ENCODE assay signal across 9 mouse cellular contexts in the genomic region with DNA sequence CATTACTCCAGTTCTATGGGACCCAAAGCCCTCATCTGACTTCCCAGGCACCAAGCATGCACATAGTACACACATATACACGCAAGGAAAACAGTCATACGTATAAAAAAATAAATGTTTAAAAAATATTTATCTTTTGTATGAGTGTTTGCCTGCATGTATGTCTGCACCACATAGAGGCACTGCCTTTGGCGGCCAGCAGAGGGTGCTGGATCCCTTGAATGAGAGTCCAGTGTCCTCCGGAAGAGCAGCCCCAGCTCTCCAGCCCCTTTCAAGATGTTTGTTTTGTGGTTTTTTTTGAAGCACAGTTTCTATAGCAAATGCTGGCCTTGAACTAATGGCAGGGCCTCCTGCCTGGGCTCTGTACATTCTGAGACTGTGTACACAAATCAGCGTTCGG. TPM values are rescaled to one million over a fixed set of nuclear protein-coding genes. Genes with fewer than 3 reads are reported as not detected.
DNase-seq lines count a peak whose midpoint lies in the region; ATAC-seq and TF ChIP-seq lines count a peak whose summit lies in the region.
"Had no signal": no experiment of that assay in that cellular context is flagged by ENCODE, and none has a peak within 500 bp of the region (broad histone marks: within the 10 kb centered on the region; RNA-seq: fewer than 3 reads in every experiment).

No protein-coding gene starts in this region.

- no peak overlapping the region for H3K9ac ChIP-seq in kidney, embryonic 15.5 days
- H3K9ac ChIP-seq: heart, embryonic 15.5 days had no signal

- H3K36me3 ChIP-seq in kidney, adult 2 months (ENCODE audit: control insufficient read depth, insufficient read depth, low read length), result peaks cover 7% of the 10 kb centered on the region
- H3K36me3 ChIP-seq in kidney, embryonic 15.5 days, result peaks cover 95% of the 10 kb centered on the region

- no peak overlapping the region for H3K4me2 ChIP-seq in kidney, embryonic 15.5 days
- H3K4me2 ChIP-seq: heart, embryonic 15.5 days had no signal

- H3K4me1 ChIP-seq in kidney, adult 2 months (ENCODE audit: control insufficient read depth, insufficient read depth, low read length), result no peaks in the 10 kb centered on the region
- no peaks in the 10 kb centered on the region for H3K4me1 ChIP-seq in kidney, embryonic 15.5 days
- no peaks in the 10 kb centered on the region for H3K4me1 ChIP-seq in embryonic fibroblast, embryonic 13.5 days (ENCODE audit: control insufficient read depth, insufficient read depth, low read length)
- H3K4me1 ChIP-seq: heart, embryonic 15.5 days had no signal

- H3K9me3 ChIP-seq in kidney, embryonic 15.5 days (replicated peaks), result no peaks in the 10 kb centered on the region
- H3K9me3 ChIP-seq: heart, embryonic 15.5 days had no signal

- peak; percentile 61 for TF ChIP-seq CTCF in kidney, adult 2 months (conservative IDR thresholded peaks at IDR 0.05; ENCODE audit: insufficient read depth, insufficient read length, low read depth, low read length)
- peak; percentile 55; the same call in 1 of the 2 replicates for TF ChIP-seq CTCF in embryonic fibroblast, embryonic 13.5 days (IDR thresholded peaks at IDR 0.05; ENCODE audit: borderline replicate concordance, insufficient read depth, low read length)

- peak; percentile 63 for DNase-seq in CD4-positive, CD25-positive, alpha-beta regulatory T cell, adult 2 months (ENCODE audit: low read depth, low spot score)
- peak; percentile 68 for DNase-seq in kidney, adult 2 months
- DNase-seq in T-cell, adult 2 months (ENCODE audit: low spot score), result peak; percentile 44
- DNase-seq in lung, postnatal 36 days, result peak; percentile 65
- peak; percentile 55 to 57 for DNase-seq in thymus, postnatal 36 days

- H3K27ac ChIP-seq in kidney, adult 2 months (ENCODE audit: insufficient read depth, low read depth, low read length), result no peak overlapping the region
- no peak overlapping the region for H3K27ac ChIP-seq in kidney, embryonic 15.5 days
- H3K27ac ChIP-seq in embryonic fibroblast, embryonic 13.5 days (ENCODE audit: insufficient read depth, low read length), result no peak overlapping the region
- H3K27ac ChIP-seq: heart, embryonic 15.5 days had no signal

- no peak for TF ChIP-seq POLR2A in kidney, adult 2 months (IDR thresholded peaks at IDR 0.05; ENCODE audit: low read depth, low read length)
- TF ChIP-seq POLR2A in embryonic fibroblast, embryonic 13.5 days (IDR thresholded peaks at IDR 0.05; ENCODE audit: low read depth, low read length), result no peak

- 87% methylated on average over 6 of the region's 6 CpGs for WGBS in kidney, adult 2 months
- 92% methylated on average over 6 of the region's 6 CpGs for whole genome bisulfite sequencing in kidney, embryonic 15.5 days

- ATAC-seq in CD4-positive, CD25-positive, alpha-beta regulatory T cell, adult 4 months, result no peak
- ATAC-seq in kidney, embryonic 15.5 days (replicated peaks; ENCODE audit: low FRiP score), result no peak

- H3K27me3 ChIP-seq in kidney, adult 2 months (replicated peaks; ENCODE audit: control insufficient read depth, insufficient read depth, low read length), result no peaks in the 10 kb centered on the region
- no peaks in the 10 kb centered on the region for H3K27me3 ChIP-seq in kidney, embryonic 15.5 days
- H3K27me3 ChIP-seq: heart, embryonic 15.5 days had no signal

- H3K4me3 ChIP-seq in kidney, adult 2 months (ENCODE audit: insufficient read depth, low read depth, low read length), result no peak overlapping the region
- H3K4me3 ChIP-seq in kidney, embryonic 15.5 days (replicated peaks), result no peak overlapping the region
- H3K4me3 ChIP-seq in embryonic fibroblast, embryonic 13.5 days (ENCODE audit: insufficient read depth, low read length), result no peak overlapping the region
- H3K4me3 ChIP-seq: heart, embryonic 15.5 days had no signal

RNA-seq across cellular contexts. Expression of gene B230219D22Rik, which starts 24.4 kb away (rescaled TPM):
- polyA plus RNA-seq in CD4-positive, CD25-positive, alpha-beta regulatory T cell, adult 4 months (2017; shearing (Covaris generic)), result 10 to 100 TPM; 12.8 to 14.2 TPM
- 28.7 and 32.7 TPM in 2 replicates for polyA plus RNA-seq in kidney, adult 2 months (2012; rRNA removed)
- 63.0 and 64.1 TPM in 2 replicates for polyA plus RNA-seq in kidney, embryonic 15.5 days (2015; fragmentation: Nextera tagmentation; extraction: Ambion mirVana)
- polyA plus RNA-seq in embryonic fibroblast, embryonic 13.5 days (2011; ENCODE audit: insufficient read length, low read depth, missing spikeins), result 91.3 and 96.3 TPM in 2 replicates

RNA-seq across cellular contexts. Expression of gene Ddx46, which starts 33.7 kb away (rescaled TPM):
- polyA plus RNA-seq in CD4-positive, CD25-positive, alpha-beta regulatory T cell, adult 4 months (2017; shearing (Covaris generic)), result 10 to 100 TPM; 58.1 to 64.6 TPM
- 12.3 and 13.0 TPM in 2 replicates for polyA plus RNA-seq in kidney, adult 2 months (2012; rRNA removed)
- polyA plus RNA-seq in kidney, embryonic 15.5 days (2015; fragmentation: Nextera tagmentation; extraction: Ambion mirVana), result 38.0 and 38.7 TPM in 2 replicates
- polyA plus RNA-seq in embryonic fibroblast, embryonic 13.5 days (2011; ENCODE audit: insufficient read length, low read depth, missing spikeins), result 46.6 and 52.8 TPM in 2 replicates

RNA-seq across cellular contexts. Expression of gene Caml, which starts 45.7 kb away (rescaled TPM):
- polyA plus RNA-seq in CD4-positive, CD25-positive, alpha-beta regulatory T cell, adult 4 months (2017; shearing (Covaris generic)), result 10 to 100 TPM; 41.7 to 46.1 TPM
- 21.4 and 26.6 TPM in 2 replicates for polyA plus RNA-seq in kidney, adult 2 months (2012; rRNA removed)
- polyA plus RNA-seq in kidney, embryonic 15.5 days (2015; fragmentation: Nextera tagmentation; extraction: Ambion mirVana), result 55.2 and 60.7 TPM in 2 replicates
- polyA plus RNA-seq in embryonic fibroblast, embryonic 13.5 days (2011; ENCODE audit: insufficient read length, low read depth, missing spikeins), result 47.1 and 50.0 TPM in 2 replicates

RNA-seq across cellular contexts. Expression of gene Txndc15, which starts 45.9 kb away (rescaled TPM):
- 10 to 100 TPM; 26.6 to 27.0 TPM for polyA plus RNA-seq in CD4-positive, CD25-positive, alpha-beta regulatory T cell, adult 4 months (2017; shearing (Covaris generic))
- 47.7 and 52.2 TPM in 2 replicates for polyA plus RNA-seq in kidney, adult 2 months (2012; rRNA removed)
- polyA plus RNA-seq in kidney, embryonic 15.5 days (2015; fragmentation: Nextera tagmentation; extraction: Ambion mirVana), result 91.8 and 92.4 TPM in 2 replicates
- polyA plus RNA-seq in embryonic fibroblast, embryonic 13.5 days (2011; ENCODE audit: insufficient read length, low read depth, missing spikeins), result 48.4 and 54.2 TPM in 2 replicates

RNA-seq across cellular contexts. Expression of gene Pcbd2, which starts 58.6 kb away (rescaled TPM):
- polyA plus RNA-seq in CD4-positive, CD25-positive, alpha-beta regulatory T cell, adult 4 months (2017; shearing (Covaris generic)), result 1 to 10 TPM; 5.0 to 7.0 TPM
- 64.0 and 81.4 TPM in 2 replicates for polyA plus RNA-seq in kidney, adult 2 months (2012; rRNA removed)
- polyA plus RNA-seq in kidney, embryonic 15.5 days (2015; fragmentation: Nextera tagmentation; extraction: Ambion mirVana), result 54.9 and 57.6 TPM in 2 replicates
- polyA plus RNA-seq in embryonic fibroblast, embryonic 13.5 days (2011; ENCODE audit: insufficient read length, low read depth, missing spikeins), result 31.9 and 33.0 TPM in 2 replicates
